Mouse (Mus musculus) monocyte, adult 2 months (primary cell): ENCODE data around the gene Aldh16a1.
"Not testable (repeated sequence)": the region's sequence is repeated elsewhere in the genome, so short reads cannot be mapped to it uniquely, and the experiment has no call there.

ENCODE experiments used
- DNase-seq, 2 experiments: peaks; one replicate each; pipeline ENCODE4 v3.0.0; 2022; ENCODE audit warnings: low spot score in 2 of 2, low read depth in 1 of 2

The Aldh16a1 gene

DNA sequence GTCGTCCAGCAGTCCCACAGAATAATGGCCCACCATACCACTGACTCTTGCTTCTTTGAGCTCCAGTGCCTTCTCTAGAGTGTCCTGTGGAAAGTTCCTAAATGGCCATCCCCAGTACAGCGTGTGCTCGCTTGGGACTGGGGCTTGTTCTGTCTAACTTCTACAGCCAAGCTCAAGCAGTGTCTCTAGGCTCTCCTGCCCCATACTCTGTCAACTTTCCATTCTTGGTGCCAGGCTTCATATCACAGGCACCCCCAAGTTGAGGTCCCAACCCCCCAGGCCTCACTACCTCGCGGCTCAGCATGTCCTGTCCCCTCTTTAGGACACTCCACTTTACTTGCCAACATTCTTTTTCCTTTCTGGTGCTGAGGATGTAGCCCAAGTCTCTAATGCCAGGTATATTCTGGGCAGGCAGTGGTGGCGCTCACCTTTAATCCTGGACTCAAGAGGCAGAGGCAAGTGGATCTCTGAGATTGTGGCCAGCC lies 6.0 kb upstream of the Aldh16a1 start:
- DNase-seq: no peak

DNA sequence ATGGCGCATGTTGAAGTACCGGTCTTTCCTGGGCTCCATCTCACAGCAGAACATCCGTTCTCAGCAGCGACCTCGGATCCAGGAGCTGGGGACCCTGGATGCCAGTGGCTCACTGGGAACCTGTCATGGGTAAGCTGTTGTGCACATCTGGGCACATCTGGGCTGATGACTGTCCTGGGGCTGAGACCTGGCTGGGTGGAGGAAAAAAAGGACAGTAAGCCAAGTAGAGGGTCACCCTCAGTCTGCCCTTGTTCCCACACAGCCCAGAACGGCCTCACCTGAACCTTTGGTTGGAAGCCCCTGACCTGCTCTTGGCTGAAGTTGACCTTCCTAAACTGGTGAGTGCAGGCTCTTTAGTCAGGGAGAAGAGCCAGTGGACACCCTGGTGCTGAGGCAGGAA lies 4.6 kb upstream of the Aldh16a1 start:
- DNase-seq: no peak

DNA sequence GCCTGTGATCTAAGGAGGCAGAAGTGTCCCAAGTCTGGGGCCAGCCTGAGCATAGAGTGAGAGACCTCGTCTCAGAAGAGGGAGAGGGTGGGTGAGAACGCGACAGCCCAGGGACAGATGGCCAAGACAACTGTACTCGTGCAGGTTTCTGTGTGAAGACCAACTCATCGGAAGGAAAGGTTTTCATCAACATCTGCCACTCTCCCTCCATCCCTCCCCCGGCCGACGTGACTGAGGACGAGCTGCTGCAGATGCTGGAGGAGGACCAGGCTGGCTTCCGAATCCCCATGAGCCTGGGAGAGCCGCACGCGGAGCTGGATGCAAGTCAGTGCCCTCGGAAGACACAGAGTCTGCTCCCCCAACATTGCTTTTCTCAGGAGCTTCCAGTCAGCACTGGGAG lies 3.1 kb upstream of the Aldh16a1 start:
- no peak for DNase-seq

DNA sequence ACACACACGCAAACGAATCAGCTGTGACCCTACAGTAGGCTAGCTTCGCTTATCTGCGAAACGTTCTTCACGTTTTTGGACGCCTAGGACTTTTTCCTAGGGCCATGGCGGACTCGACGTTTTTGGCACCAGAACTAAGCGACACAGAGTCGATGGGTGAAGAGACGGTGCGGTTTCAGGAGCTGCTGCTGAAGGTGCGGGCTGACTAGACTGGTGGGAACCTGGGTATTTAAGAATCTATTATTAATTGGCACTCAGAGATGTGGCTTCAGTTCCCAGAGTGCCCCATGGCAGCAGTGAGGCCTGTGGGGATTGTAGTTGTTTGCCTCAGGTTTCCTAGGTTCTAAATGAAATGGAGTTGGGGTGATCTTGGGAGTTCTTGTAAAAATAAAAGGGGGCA lies 1.8 kb upstream of the Aldh16a1 start:
- DNase-seq: no peak

DNA sequence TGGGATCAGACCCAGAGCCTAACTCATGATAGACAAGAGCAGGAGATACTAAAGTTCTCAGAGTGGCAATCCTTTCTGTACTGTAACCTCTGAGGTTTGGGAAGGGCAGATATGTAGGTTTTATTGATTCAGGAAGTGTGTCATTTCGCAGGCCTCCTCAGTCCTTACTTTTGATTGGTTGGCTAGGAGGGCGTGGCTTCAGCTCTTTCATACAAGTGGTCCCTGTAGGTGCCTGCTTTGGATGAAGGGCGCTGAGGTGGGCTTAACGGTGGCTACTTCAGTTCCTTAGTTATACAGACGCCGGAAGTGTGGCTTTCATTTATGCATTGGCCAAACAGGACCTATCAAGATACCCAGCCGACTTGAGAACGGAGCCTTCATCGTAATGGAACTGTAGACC lies 1.2 kb upstream of the Aldh16a1 start:
- DNase-seq: no peak

DNA sequence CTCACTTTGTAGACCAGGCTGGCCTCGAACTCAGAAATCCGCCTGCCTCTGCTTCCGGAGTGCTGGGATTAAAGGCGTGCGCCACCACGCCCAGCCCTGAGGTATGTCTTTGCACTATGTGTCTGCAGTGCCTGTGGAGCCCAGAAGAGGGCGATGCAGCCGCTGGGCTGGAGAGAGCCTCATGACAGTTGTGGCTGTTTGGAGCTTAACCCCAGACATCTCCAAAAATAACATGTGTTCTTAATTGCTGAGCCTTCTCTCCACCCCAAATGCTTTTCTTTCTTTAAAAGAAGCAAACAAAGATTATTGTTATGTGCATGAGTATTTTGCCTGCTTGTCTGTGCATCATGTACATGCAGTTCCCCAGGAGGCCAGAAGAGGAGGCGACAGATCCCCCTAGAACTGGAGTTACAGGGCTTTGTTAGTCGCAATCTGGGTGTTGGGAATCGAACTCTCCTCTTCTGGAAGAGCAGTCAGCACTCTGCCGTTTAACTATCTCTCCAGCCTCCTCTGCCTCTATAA lies 670 bp upstream of the Aldh16a1 start:
- DNase-seq: peak; percentile 27 to 49

DNA sequence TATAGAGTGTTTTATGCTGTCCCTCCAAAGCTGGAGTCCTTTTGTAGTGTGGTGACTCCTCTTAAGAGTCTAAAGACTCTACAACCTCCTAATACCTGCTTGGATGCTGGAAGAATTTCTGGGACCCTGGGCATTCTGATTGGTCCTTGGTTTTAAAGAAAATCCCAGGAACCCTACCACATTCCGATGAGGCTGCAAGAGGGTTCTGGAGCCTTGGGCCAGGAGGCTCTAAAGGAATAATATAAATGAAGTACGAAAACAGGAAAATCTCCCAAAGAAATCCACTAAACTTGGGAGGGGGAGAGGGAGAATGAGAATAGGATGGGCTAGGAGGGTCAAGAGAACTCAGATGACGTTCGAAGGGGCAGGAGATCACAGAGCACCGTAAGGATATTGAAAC lies 798 bp downstream of the Aldh16a1 start:
- DNase-seq: no peak

DNA sequence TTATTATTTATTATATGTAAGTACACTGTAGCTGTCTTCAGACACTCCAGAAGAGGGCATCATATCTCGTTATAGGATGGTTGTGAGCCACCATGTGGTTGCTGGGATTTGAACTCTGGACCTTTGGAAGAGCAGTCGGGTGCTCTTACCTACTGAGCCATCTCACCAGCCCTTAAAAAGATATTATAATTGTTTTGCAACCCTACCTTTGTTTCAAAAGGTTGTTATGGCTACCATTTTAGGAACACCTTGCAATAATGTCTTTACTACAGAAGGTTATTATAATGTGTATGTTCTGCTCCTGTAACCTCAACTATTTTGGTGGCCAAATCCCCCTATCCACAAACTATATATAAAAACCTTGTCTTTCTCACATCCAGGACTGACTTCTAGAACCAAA lies 1.3 kb downstream of the Aldh16a1 start:
- DNase-seq: not testable (repeated sequence)

DNA sequence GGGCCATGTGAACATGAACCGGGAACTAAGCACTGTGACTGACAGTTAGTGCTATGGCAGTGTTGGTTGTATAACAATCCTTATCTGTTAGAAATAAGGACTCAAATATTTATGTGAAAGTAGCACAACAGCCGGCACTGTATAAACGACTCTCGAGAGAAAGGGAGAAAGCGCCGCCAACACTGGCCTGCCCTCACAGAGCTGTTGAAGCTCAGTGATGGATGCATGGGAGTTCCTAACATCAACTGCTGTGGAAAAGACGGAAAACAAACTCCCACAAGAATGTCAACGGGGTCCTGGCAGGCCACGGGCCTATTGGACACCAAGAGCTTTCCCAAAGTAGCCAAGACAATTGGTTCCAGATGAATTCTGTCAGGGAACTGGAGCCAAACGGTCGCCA lies 3.1 kb downstream of the Aldh16a1 start:
- no peak for DNase-seq

DNA sequence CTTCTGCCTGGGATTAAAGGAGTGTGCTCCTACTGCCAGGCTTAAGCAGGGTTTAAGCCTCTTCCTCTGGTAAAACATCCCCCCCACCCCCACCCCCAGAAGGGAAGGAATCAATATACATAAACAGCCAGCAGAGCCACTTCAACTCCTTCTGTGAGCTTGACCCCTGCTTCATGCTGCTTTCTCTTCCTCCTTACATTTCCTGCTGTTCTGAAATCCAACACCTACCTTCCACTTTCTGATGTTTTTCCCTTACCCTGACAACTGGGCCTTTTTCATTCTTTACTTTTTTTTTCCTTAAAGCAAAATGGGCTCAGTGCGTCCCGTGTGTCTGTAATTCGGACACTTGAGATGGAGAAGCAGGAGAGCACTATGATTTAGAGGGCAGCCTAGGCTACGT lies 4.1 kb downstream of the Aldh16a1 start:
- DNase-seq: no peak

DNA sequence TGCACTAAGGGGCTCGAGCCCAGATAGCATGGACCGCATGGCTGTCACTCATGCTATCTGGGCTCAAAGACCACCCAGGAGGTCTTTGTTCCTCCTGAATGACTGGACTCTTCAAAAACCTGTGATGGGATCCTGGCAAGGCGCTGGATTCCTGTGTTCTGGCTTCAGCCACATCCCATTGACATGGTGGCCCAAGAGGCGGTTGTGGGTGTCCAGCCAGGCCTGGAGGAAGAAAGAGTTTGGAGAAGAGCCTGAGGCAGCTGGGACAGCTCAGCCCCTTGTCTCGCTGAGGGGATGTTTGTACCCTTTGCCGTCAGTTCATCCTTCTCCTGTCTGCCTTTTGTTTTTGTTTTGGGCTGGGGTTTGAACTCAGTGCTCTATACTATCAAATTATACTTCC lies 4.8 kb downstream of the Aldh16a1 start:
- no peak for DNase-seq

DNA sequence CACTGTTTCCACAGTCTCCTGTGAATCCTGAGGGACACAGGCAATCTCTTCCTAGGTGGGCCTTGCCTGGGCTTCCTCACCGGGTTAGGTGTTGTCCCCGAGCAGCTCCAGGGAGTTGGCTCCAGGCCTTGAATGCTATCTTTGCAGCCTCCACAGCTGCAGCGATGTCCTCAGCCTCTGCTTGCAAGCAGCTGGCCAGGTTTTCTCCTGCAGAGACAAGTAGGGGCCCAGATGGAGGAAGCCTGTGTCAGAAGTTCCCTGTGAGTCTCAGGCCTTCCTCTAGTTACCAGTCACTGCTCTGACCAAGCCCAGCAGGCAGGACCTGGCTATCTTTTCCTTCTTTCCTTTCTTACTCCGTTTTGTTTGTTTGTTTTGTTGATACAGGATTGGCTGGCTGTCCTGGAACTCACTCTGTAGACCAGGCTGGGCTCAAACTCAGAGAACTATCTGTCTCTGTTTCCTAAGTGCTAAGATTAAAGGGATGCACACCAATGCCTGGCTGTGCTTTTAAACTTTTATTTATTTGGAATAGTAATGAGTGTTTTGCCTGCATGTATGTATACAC lies 5.8 kb downstream of the Aldh16a1 start:
- DNase-seq: no peak

DNA sequence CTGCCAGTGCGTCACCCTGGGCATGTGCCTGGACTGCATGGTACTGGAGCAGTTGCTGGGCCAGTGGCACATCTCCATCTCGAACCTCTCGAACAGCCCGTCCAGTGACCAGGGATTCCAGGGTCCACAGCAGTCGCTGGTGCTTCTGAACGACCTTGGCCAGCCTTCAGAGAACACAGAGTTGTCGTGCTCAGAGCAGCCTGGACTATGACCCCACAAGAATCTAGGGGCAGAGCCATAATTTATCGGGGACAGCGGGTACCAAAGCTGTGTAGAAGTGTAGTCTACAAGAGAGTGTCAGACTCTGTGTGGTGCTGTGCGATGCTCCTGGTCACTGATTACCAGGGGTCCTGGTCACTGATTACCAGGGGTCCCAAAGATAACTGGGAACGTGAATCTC lies 6.5 kb downstream of the Aldh16a1 start:
- DNase-seq: no peak

DNA sequence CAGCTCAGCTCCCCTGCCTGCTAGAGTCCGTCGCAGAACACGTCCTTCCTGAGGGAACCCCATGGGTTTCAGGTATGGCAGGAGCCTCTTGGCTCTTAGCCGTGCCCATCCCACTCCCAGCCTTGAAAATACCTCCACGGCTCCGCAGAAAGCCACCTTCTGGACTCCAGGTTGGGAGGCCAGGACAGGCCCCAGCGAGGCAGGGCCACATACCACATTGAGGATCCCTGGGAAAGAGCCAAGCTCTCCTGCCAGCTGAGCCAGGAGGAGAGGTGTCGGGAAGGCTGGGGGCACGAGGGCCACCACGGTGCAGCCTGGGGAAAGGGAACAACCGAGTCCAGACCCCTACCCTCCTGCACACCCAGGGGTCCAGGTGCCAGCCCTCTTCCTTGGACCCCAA lies 7.1 kb downstream of the Aldh16a1 start:
- DNase-seq: no peak

DNA sequence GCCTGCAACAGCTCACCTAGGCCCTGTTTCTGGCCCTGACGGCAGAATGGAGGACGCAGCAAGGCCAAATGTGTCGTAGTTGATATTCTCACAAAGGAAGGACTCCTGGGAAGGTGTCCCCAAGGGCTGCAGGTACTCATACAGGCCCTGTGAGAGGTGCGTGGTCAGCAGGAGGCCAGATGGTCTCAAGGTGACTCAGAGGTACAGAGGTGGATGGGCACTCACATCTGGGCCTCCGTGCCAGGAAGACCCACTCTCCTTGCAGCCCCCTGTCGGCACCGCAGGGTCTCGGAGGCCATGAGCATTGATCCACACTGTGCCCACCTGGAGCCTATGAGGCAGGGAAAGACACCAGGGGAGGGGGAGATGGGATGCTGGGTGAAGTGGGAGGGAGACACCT lies 8.9 kb downstream of the Aldh16a1 start:
- no peak for DNase-seq

DNA sequence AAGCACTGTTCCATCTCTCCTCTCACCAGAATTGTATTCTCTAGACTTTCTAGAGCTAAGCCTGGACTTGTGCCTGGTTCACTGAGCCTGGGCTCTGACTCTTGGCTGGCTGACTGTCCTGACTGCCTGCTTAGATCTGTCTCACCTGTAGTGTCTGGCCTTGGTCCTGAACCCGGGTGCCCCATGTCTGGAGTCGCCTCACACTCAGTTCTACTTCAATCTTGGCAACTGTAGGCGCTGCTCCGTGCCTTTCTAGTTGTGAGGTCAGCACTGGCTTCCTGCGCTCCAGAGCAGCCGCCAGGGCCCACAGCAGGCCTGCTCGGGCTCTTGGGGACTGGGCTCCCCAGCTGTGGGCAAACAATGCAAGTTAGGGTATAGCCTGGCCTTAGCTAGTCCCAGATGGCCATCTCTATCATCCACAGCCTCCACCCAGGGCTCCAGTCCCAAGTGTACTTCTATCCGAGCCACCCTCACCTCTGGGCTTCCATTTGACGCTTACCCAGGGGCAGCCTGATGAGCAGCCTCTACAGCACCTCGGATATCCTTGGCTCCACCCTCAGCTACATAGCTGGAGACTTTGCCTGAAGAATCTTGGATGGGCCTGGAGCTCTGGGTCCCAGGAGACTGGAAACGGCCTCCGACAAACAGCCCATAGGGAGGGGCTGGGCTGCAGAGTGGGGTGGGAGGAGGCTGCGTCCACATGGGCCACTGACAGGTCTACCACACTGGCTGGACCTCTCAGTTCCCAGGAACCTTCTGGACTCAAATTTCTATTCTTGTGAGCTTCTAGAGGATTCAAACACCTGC lies 9.8 kb downstream of the Aldh16a1 start:
- DNase-seq: no peak

DNA sequence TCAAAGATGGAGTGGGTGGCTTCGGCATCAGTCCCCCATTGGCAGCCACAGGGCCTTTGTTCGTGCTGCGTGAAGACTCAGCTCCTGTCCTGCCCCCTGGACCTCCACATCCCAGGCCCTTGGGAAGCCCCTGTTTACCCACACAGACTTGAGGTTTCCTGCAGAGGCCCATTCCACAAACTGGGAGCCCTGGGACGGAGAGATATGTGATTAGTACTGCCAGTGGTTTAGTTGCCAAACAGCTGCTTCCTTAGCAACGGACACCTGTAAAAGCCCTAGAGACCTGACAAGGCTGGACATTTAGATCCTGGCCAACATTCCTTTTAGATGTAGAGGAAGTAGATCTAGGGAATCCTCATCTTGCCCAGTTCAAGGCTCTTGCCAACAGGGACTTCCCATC lies 12.5 kb downstream of the Aldh16a1 start:
- DNase-seq: no peak

DNA sequence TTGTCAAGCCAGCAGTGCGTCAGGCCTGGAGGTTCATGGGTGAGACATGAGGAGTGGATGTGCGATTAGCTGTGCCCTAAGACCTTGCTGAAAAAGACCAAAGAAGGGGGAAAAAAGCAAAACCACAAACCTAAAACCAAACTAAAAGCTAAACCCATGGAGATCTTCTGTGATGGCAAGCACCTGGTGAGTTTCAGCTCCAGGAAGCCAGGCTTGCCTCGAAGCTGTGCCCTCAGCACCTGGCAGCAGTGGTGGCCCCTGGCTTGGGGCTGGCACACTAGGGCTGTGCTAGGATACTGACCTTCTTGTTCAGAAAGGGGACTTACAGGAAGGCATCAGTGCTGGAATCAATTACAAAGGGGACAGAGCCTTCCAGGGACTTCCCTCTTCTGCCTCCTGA lies 13.1 kb downstream of the Aldh16a1 start:
- no peak for DNase-seq

DNA sequence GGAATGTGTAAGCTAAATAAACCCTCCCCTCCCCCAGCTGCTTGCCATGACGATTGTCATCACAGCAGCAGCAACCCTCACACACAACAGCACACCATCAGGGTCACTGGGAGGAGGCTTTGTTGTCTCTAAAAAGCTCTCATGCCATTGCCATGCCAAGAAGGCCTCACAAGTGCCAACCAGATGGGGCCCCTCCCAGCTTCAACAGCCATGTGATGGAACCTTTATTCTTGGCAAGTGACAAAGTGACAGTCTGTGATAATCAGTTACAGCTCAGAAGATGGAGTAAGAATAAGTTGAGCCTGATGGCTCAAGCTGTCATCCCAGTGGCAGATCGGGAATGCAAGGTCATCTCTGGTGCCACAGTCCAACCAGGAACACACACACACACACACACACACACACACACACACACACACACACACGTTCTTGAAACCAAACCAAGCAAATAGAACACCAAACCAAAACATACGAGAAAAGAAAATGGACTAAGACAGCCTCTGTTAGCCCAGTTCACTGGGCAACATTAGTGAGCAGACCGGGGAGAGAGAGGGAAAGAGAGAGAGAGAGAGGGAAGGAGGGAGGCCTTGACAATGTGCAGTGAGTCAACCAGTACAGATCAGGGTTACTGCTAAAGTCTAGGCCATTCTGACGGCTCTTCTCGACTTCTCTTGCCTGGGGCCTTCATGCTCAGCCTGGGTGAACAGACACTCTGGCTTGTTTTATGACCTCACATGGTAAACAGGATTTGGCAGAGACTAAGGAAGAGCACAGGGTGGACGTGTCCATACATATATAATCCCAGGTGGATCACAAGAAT lies 14.3 kb downstream of the Aldh16a1 start:
- no peak for DNase-seq

DNA sequence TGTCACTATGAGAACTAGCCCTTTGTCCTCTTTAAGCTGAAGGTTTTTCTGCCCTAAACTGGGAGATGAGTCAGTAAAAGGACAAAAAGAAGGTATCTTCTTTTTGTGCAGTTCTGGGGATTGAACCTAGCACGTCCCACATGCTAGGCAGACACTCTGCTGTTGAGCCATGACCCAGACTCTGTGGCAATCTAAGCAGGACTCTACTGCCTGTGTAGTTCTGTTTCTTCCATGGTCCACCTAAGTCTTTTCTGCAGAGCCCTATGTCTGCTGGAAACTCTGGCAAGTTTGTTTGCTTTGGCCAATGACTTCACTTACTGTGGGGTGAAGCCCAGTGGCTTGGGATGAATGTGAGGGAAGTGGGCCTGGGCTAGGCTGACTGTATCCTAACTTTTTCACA lies 16.0 kb downstream of the Aldh16a1 start:
- no peak for DNase-seq

DNA sequence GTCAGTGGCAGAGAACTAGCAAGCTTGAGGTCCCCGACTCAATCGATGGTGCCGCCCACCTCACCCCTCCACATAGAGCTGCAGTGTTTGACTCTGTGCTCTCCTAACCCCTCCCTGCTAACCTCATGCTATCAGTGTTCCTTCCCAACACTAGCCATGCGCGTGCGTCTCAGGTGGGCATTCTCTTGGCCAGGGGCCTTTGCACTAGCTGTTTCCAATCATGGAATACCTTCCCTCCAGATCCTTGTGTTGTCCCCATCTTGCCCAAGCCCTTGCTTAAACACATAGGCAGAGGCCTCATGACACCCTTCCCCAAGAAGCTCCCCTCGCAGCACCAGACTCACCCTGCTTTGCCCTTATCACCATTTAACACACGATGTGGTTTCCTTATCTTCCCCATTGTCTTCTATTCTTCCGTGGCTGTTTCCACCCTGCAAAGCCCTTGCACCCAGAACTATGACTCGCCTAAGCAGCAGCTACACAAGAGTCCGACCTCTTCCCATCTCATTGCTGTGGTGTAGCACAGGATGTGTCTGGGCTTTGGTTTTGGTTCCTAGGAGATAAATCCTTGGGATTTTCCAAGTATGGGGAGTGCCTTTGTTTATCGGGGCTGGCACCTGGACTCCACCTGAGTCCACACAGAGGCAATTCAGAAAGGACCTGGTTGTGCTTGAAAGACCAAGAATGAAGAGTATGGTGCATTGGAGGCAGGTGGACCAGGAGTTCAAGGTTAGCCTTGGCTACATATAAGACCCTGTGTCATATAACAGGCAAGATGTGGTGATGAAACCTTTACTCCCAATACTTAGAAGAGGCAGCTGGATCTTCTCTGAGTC lies 17.0 kb downstream of the Aldh16a1 start:
- DNase-seq: no peak
